Mouse (Mus musculus) liver, adult 2 months (tissue): ENCODE measurements around the gene Gm44502. TPM values are rescaled to one million over a fixed set of nuclear protein-coding genes. Genes with fewer than 3 reads are reported as not detected.

Source experiments
- DNase-seq: peaks from one replicate; pipeline ENCODE4 v3.0.0-alpha.2; 2011; ENCODE audit warnings: low read depth, low spot score; ENCODE audit errors: extremely low read depth
- H3K27ac ChIP-seq: fragments of 200-500 bp; replicated peaks from 2 replicates; pipeline ENCODE4 v1.5.1; 2012; ENCODE audit warnings: low read depth, mild to moderate bottlenecking, control low read depth, inconsistent platforms, low read length; ENCODE audit not compliant: insufficient read depth
- H3K27me3 ChIP-seq: fragments of 200-500 bp; 2 replicates; pipeline ENCODE4 v1.6.1; 2012; ENCODE audit warnings: mild to moderate bottlenecking, moderate library complexity, low read length, inconsistent platforms; ENCODE audit not compliant: control insufficient read depth, insufficient read depth
- H3K36me3 ChIP-seq: fragments of 200-500 bp; 2 replicates; pipeline ENCODE4 v1.6.1; 2012; ENCODE audit warnings: low read length, inconsistent platforms; ENCODE audit not compliant: control insufficient read depth, insufficient read depth
- H3K4me1 ChIP-seq: fragments of 200-500 bp; 2 replicates; pipeline ENCODE4 v1.6.1; 2011; ENCODE audit warnings: low read length; ENCODE audit not compliant: control insufficient read depth, insufficient read depth
- H3K4me3 ChIP-seq: fragments of 200-500 bp; 2 replicates; pipeline ENCODE4 v1.5.1; 2011; ENCODE audit warnings: low read depth, mild to moderate bottlenecking, control low read depth, low read length, moderate library complexity; ENCODE audit not compliant: insufficient read depth
- H3K79me2 ChIP-seq: fragments of 200-500 bp; 2 replicates; pipeline ENCODE4 v1.6.1; 2012; ENCODE audit warnings: inconsistent platforms, mild to moderate bottlenecking, low read length, moderate library complexity; ENCODE audit not compliant: control insufficient read depth, insufficient read depth
- H3K9ac ChIP-seq: fragments of 200-500 bp; 2 replicates; pipeline ENCODE4 v1.6.1; 2012; ENCODE audit warnings: low read depth, mild to moderate bottlenecking, control low read depth, inconsistent platforms, low read length
- CTCF ChIP-seq: fragments of 200-500 bp; IDR thresholded peaks from 2 replicates; pipeline ENCODE4 v1.5.1; 2011; ENCODE audit warnings: low read depth, low read length, control low read depth
- POLR2A ChIP-seq: fragments of 200-500 bp; IDR thresholded peaks from 2 replicates; pipeline ENCODE4 v1.6.1; 2011; ENCODE audit warnings: low read length, control low read depth; ENCODE audit not compliant: insufficient read depth; ENCODE audit errors: extremely low read depth
- WGBS: fragments of 180-500 bp; shearing (Covaris S2); methylation state at CpG from one replicate; pipeline ENCODE4 v1.1.7; 2018; 5-methylcytosine and 5-hydroxymethylcytosine counted together
- polyA plus RNA-seq: library from polyadenylated mRNA; depleted of rRNA; stranded (reverse); fragments of >200 nt; gene quantifications from 2 replicates; pipeline ENCODE4 v1.2.3, GENCODE M21; 2012; rRNA removed
- total RNA-seq: library from RNA; depleted of rRNA; stranded (reverse); fragments of >200 nt; gene quantifications from 2 replicates; pipeline ENCODE4 v1.2.3, GENCODE M21; 2014; rRNA removed

Gm44502 gene
- total RNA-seq (not detected in 2 replicates), polyA plus RNA-seq (0.30 and 1.5 TPM in 2 replicates)

- TF ChIP-seq CTCF (no peak), POLR2A (no peak; the same call in none of the 2 replicates)
- under 1% methylated on average over 70 of the region's 70 CpGs for WGBS
These were observed at the start of gene Gm44502, which contains the start of the genes C730034F03Rik and Chkb for GRCm38 (mm10) chr15:89429352-89430221. TSS of gene Gm44502 (minus strand) at chr15:89429696. TSS of gene C730034F03Rik (plus strand) at chr15:89429589. TSS of gene Chkb (minus strand) at chr15:89429908.

GRCm38 (mm10) chr15:89478622-89479021 is 49.1 kb upstream of the Gm44502 start:
- 46% methylated on average over 3 of the region's 3 CpGs for WGBS
- DNase-seq, result peak; percentile 73
- no peaks in the 10 kb centered on the region for H3K79me2 ChIP-seq
- no peak overlapping the region for H3K9ac ChIP-seq
- TF ChIP-seq CTCF (no peak), POLR2A (no peak)
- H3K36me3 ChIP-seq, result no peaks in the 10 kb centered on the region
- H3K4me3 ChIP-seq, result no peak overlapping the region
- H3K27ac ChIP-seq, result no peak overlapping the region
- H3K27me3 ChIP-seq, result no peaks in the 10 kb centered on the region
- peaks cover 18% of the 10 kb centered on the region for H3K4me1 ChIP-seq

More at GRCm38 (mm10) chr15:89429352-89430221, at the start of gene Gm44502, which contains the start of the genes C730034F03Rik and Chkb:
- Histone ChIP-seq H3K36me3 (peaks cover 17% of the 10 kb centered on the region), H3K27me3 (no peaks in the 10 kb centered on the region), H3K9ac (peak within 1 kb of the TSS; percentile 86), H3K27ac (peak within 1 kb of the TSS; percentile 96), H3K4me3 (peak within 1 kb of the TSS; percentile 83), H3K4me1 (peaks cover 16% of the 10 kb centered on the region), H3K79me2 (no peaks in the 10 kb centered on the region)
- DNase-seq, result peak; percentile 98

GRCm38 (mm10) chr15:89477806-89478205 is 48.3 kb upstream of the Gm44502 start:
- H3K27me3 ChIP-seq, result no peaks in the 10 kb centered on the region
- H3K9ac ChIP-seq, result no peak overlapping the region
- 59% methylated on average over 8 of the region's 8 CpGs for WGBS
- H3K36me3 ChIP-seq, result no peaks in the 10 kb centered on the region
- peak overlapping the region; percentile 25; the same call in 1 of the 2 replicates for H3K27ac ChIP-seq
- peaks cover 18% of the 10 kb centered on the region for H3K4me1 ChIP-seq
- TF ChIP-seq POLR2A, result no peak
- no peak for TF ChIP-seq CTCF
- H3K4me3 ChIP-seq, result no peak overlapping the region
- peak; percentile 76 for DNase-seq
- no peaks in the 10 kb centered on the region for H3K79me2 ChIP-seq

GRCm38 (mm10) chr15:89477091-89477491 is 47.6 kb upstream of the Gm44502 start, which contains the start of gene Arsa:
TSS of gene Arsa (minus strand) at chr15:89477425.
- peak; percentile 96 for DNase-seq
- Histone ChIP-seq H3K79me2 (no peaks in the 10 kb centered on the region), H3K27ac (peak within 1 kb of the TSS; percentile 67), H3K9ac (peak within 1 kb of the TSS; percentile 68), H3K36me3 (no peaks in the 10 kb centered on the region), H3K4me3 (peak within 1 kb of the TSS; percentile 71), H3K27me3 (no peaks in the 10 kb centered on the region), H3K4me1 (peaks cover 18% of the 10 kb centered on the region)
- TF ChIP-seq CTCF (no peak), POLR2A (peak; percentile 37; the same call in 1 of the 2 replicates)
- 13% methylated on average over 9 of the region's 9 CpGs for WGBS

GRCm38 (mm10) chr15:89476475-89476815 is 46.9 kb upstream of the Gm44502 start:
- Histone ChIP-seq H3K4me3 (peak overlapping the region; percentile 71), H3K27me3 (no peaks in the 10 kb centered on the region), H3K36me3 (no peaks in the 10 kb centered on the region), H3K79me2 (no peaks in the 10 kb centered on the region), H3K9ac (peak overlapping the region; percentile 68), H3K4me1 (peaks cover 20% of the 10 kb centered on the region), H3K27ac (peak overlapping the region; percentile 67)
- no peak for TF ChIP-seq CTCF
- no peak for TF ChIP-seq POLR2A
- DNase-seq, result no peak
- under 1% methylated on average over 5 of the region's 5 CpGs for WGBS
